7 mouse cellular contexts compared by ENCODE assay signal in the genomic region with DNA sequence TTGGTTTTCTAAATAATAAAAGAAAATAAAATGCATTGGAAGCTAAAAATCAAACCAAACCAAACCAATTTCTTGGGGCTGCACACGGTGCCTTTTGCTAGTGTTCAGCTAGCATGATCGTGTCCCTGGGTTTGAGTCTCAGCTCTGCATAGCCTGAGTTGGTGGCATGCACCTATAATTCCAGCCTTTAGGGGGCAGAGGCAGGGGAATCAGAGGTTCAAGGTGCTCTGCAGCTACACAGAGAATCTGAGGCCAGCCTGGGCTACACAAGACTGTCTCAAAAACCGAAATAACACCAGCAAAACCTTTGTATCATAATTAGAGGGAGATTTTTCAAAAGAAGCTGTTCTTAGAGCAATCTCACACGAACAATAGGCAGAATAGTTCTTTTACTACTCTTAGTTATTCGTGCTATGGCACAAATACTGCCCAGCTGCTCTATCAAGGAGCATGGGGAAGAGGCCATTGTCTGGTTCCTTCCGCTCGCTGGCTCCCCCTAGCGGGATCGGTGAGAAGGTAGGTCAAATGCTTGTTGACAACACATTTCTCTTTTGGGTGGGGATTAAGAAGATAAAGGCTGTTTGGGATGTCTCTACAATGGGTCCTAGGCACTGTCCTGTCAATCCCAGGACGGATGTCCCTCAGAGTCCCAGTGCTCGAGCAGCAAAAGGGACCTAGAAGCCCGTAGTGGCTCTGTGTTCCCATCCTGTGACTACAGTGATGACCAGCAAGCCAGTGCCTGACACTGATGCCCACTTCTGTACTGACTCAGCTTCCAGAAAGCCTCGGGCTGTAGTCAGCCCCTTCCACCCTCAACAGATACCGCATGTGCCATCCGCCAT. TPM values are rescaled to one million over a fixed set of nuclear protein-coding genes. Genes with fewer than 3 reads are reported as not detected.
DNase-seq lines count a peak whose midpoint lies in the region; ATAC-seq and TF ChIP-seq lines count a peak whose summit lies in the region.

No protein-coding gene starts in this region.

- H3K4me2 ChIP-seq in kidney, postnatal 0 days (ENCODE audit: low read length): no peak overlapping the region
- H3K4me2 ChIP-seq in lung, embryonic 16.5 days (ENCODE audit: low read depth, low read length): no peak overlapping the region

- intact Hi-C loops in gastrocnemius, postnatal 14 days (cut with DNase I; ENCODE audit: low total_unique reads): no loop called here

- no peak overlapping the region for H3K4me3 ChIP-seq in kidney, postnatal 0 days (replicated peaks; ENCODE audit: low read depth, low read length)
- no peak overlapping the region for H3K4me3 ChIP-seq in lung, embryonic 16.5 days (ENCODE audit: low read length)
- no peak overlapping the region for H3K4me3 ChIP-seq in small intestine, adult 2 months (ENCODE audit: low read depth, low read length)

- DNase-seq in NIH3T3 (ENCODE audit: low read depth): peak; percentile 80
- DNase-seq in cerebellum, adult 8-10 months: peak; percentile 75
- peak; percentile 76 for DNase-seq in gastrocnemius, postnatal 14 days
- DNase-seq in kidney, postnatal 0 days (ENCODE audit: low spot score): peak; percentile 73

- H3K27me3 ChIP-seq in kidney, postnatal 0 days (ENCODE audit: insufficient read depth, low read length): no peaks in the 10 kb centered on the region
- H3K27me3 ChIP-seq in lung, embryonic 16.5 days (ENCODE audit: control insufficient read depth, insufficient read depth, low read depth, low read length): no peaks in the 10 kb centered on the region
- no peaks in the 10 kb centered on the region for H3K27me3 ChIP-seq in small intestine, adult 2 months (ENCODE audit: control insufficient read depth, insufficient read depth, low read length)

- peak; percentile 89 for ATAC-seq in CD4-positive, CD25-positive, alpha-beta regulatory T cell, adult 4 months
- ATAC-seq in kidney, postnatal 0 days (replicated peaks; ENCODE audit: low FRiP score, low read depth): no peak
- ATAC-seq in lung, embryonic 16.5 days (ENCODE audit: low read depth): 0 out of 2 replicates have a peak, but pooled peaks have one; percentile 38

- WGBS in kidney, postnatal 0 days: 58% methylated on average over 15 of the region's 15 CpGs
- 55% methylated on average over 15 of the region's 15 CpGs for WGBS in lung, embryonic 16.5 days
- WGBS in small intestine, adult 2 months: 45% methylated on average over 15 of the region's 15 CpGs

- no peak overlapping the region for H3K9ac ChIP-seq in kidney, postnatal 0 days (ENCODE audit: low read depth, low read length)
- H3K9ac ChIP-seq in lung, embryonic 16.5 days (ENCODE audit: low read length): no peak overlapping the region

- TF ChIP-seq CTCF in kidney, postnatal 0 days (IDR thresholded peaks at IDR 0.05; ENCODE audit: low read depth): peak; percentile 77
- TF ChIP-seq CTCF in small intestine, adult 2 months (IDR thresholded peaks at IDR 0.05; ENCODE audit: extremely low read depth, insufficient read length, insufficient replicate concordance, low read depth, low read length): peak; percentile 89; the same call in 1 of the 2 replicates

- H3K27ac ChIP-seq in kidney, postnatal 0 days: no peak overlapping the region
- H3K27ac ChIP-seq in lung, embryonic 16.5 days (ENCODE audit: low read length): no peak overlapping the region
- H3K27ac ChIP-seq in small intestine, adult 2 months (ENCODE audit: insufficient read depth, low read depth, low read length): no peak overlapping the region

- no peak for TF ChIP-seq POLR2A in small intestine, adult 2 months (IDR thresholded peaks at IDR 0.05; ENCODE audit: low read depth, low read length)

- peaks cover 29% of the 10 kb centered on the region for H3K36me3 ChIP-seq in kidney, postnatal 0 days (ENCODE audit: insufficient read depth, low read length)
- peaks cover 38% of the 10 kb centered on the region for H3K36me3 ChIP-seq in lung, embryonic 16.5 days (ENCODE audit: control insufficient read depth, insufficient read depth, low read length)
- H3K36me3 ChIP-seq in small intestine, adult 2 months (ENCODE audit: control insufficient read depth, insufficient read depth, low read length): peaks cover 50% of the 10 kb centered on the region

- H3K4me1 ChIP-seq in kidney, postnatal 0 days (replicated peaks; ENCODE audit: insufficient read depth, low read length): no peaks in the 10 kb centered on the region
- H3K4me1 ChIP-seq in lung, embryonic 16.5 days (replicated peaks; ENCODE audit: control insufficient read depth, insufficient read depth, low read length): no peaks in the 10 kb centered on the region
- H3K4me1 ChIP-seq in small intestine, adult 2 months (ENCODE audit: control insufficient read depth, insufficient read depth, insufficient read length, low read length): no peaks in the 10 kb centered on the region

- H3K9me3 ChIP-seq in kidney, postnatal 0 days (replicated peaks; ENCODE audit: low read length): no peaks in the 10 kb centered on the region
- no peaks in the 10 kb centered on the region for H3K9me3 ChIP-seq in lung, embryonic 16.5 days (ENCODE audit: control insufficient read depth, low read length)

RNA-seq across cellular contexts. Expression of gene Setd7, which starts 20.9 kb away (rescaled TPM):
- polyA plus RNA-seq in CD4-positive, CD25-positive, alpha-beta regulatory T cell, adult 4 months (2017; shearing (Covaris generic)): 10 to 100 TPM in 1 of 2 experiments, 1 to 10 TPM in 1; 9.6 to 10.3 TPM
- total RNA-seq in gastrocnemius, postnatal 14 days (2021): 100 to 1,000 TPM; 113 to 116 TPM
- 2.0 and 2.4 TPM in 2 replicates for polyA plus RNA-seq in kidney, postnatal 0 days (2015; fragmentation: Nextera tagmentation; extraction: Ambion mirVana)
- polyA plus RNA-seq in lung, embryonic 16.5 days (2015; fragmentation: Nextera tagmentation; extraction: Ambion mirVana): 2.5 and 3.5 TPM in 2 replicates
- polyA plus RNA-seq in small intestine, adult 2 months (2012; rRNA removed): 4.3 and 8.9 TPM in 2 replicates

RNA-seq across cellular contexts. Expression of gene Rab33b, which starts 56.1 kb away (rescaled TPM):
- 10 to 100 TPM; 20.8 to 21.9 TPM for polyA plus RNA-seq in CD4-positive, CD25-positive, alpha-beta regulatory T cell, adult 4 months (2017; shearing (Covaris generic))
- total RNA-seq in gastrocnemius, postnatal 14 days (2021): 1 to 10 TPM; 8.1 to 9.5 TPM
- 21.6 and 21.9 TPM in 2 replicates for polyA plus RNA-seq in kidney, postnatal 0 days (2015; fragmentation: Nextera tagmentation; extraction: Ambion mirVana)
- polyA plus RNA-seq in lung, embryonic 16.5 days (2015; fragmentation: Nextera tagmentation; extraction: Ambion mirVana): 24.7 and 26.6 TPM in 2 replicates
- polyA plus RNA-seq in small intestine, adult 2 months (2012; rRNA removed): 4.3 and 5.8 TPM in 2 replicates
